Mouse (Mus musculus): ENCODE results near the gene Efcab1.

GRCm38 (mm10) chr16:14989614-14990268 is 83.3 kb downstream of the Efcab1 start:
- TF ChIP-seq E2F4 (IDR thresholded peaks at IDR 0.05; ENCODE audit: insufficient read depth) (no peak), POLR2A (IDR thresholded peaks at IDR 0.05; ENCODE audit: insufficient read length, low read depth) (no peak), POLR2AphosphoS2 (IDR thresholded peaks at IDR 0.05; ENCODE audit: insufficient read length, low read depth) (no peak), CEBPB (IDR thresholded peaks at IDR 0.05; ENCODE audit: insufficient read depth, poor library complexity, severe bottlenecking) (no peak), MAX (IDR thresholded peaks at IDR 0.05; ENCODE audit: low read depth) (no peak), TCF12 (IDR thresholded peaks at IDR 0.05; ENCODE audit: insufficient read depth, poor library complexity, severe bottlenecking) (no peak)

Measured in myocyte (in vitro differentiated cells).